In genomic region chr13:63524608-63525570, GRCm38 (mm10) we compare ENCODE assay signal across 9 mouse cellular contexts. TPM values are rescaled to one million over a fixed set of nuclear protein-coding genes. Genes with fewer than 3 reads are reported as not detected.
DNase-seq lines count a peak whose midpoint lies in the region; ATAC-seq and TF ChIP-seq lines count a peak whose summit lies in the region.
"Had no signal": no experiment of that assay in that cellular context is flagged by ENCODE, and none has a peak within 500 bp of the region (broad histone marks: within the 10 kb centered on the region; RNA-seq: fewer than 3 reads in every experiment).

No protein-coding gene starts in this region.

- no peak overlapping the region for H3K4me3 ChIP-seq in lung, postnatal 0 days (ENCODE audit: low read depth, low read length)
- H3K4me3 ChIP-seq in embryonic facial prominence, embryonic 10.5 days: no peak overlapping the region
- H3K4me3 ChIP-seq in hindbrain, postnatal 0 days (ENCODE audit: low read length): no peak overlapping the region
- H3K4me3 ChIP-seq in neural tube, embryonic 15.5 days (replicated peaks): no peak overlapping the region
- H3K4me3 ChIP-seq: heart, embryonic 15.5 days had no signal

- WGBS in lung, postnatal 0 days: 45% methylated on average over 25 of the region's 25 CpGs
- WGBS in embryonic facial prominence, embryonic 10.5 days: 66% methylated on average over 25 of the region's 25 CpGs
- 44% methylated on average over 25 of the region's 25 CpGs for WGBS in hindbrain, postnatal 0 days
- WGBS in neural tube, embryonic 15.5 days: 28% methylated on average over 25 of the region's 25 CpGs

- H3K4me1 ChIP-seq in lung, postnatal 0 days (ENCODE audit: insufficient read depth, low read depth, low read length): peaks cover 12% of the 10 kb centered on the region; the same call in 1 of the 2 replicates
- peaks cover 72% of the 10 kb centered on the region for H3K4me1 ChIP-seq in embryonic facial prominence, embryonic 10.5 days
- H3K4me1 ChIP-seq in hindbrain, postnatal 0 days (ENCODE audit: insufficient read depth, low read length): peaks cover 4% of the 10 kb centered on the region; the same call in 1 of the 2 replicates
- H3K4me1 ChIP-seq in neural tube, embryonic 15.5 days: peaks cover 51% of the 10 kb centered on the region

- H3K27me3 ChIP-seq in lung, postnatal 0 days (replicated peaks; ENCODE audit: insufficient read depth, low read length): no peaks in the 10 kb centered on the region
- H3K27me3 ChIP-seq in embryonic facial prominence, embryonic 10.5 days (replicated peaks; ENCODE audit: low read depth, poor library complexity, severe bottlenecking): no peaks in the 10 kb centered on the region
- no peaks in the 10 kb centered on the region for H3K27me3 ChIP-seq in hindbrain, postnatal 0 days (ENCODE audit: insufficient read depth, low read length)
- H3K27me3 ChIP-seq in neural tube, embryonic 15.5 days (replicated peaks): no peaks in the 10 kb centered on the region
- H3K27me3 ChIP-seq: heart, embryonic 15.5 days had no signal

- TF ChIP-seq EP300 in lung, postnatal 0 days (IDR thresholded peaks at IDR 0.05): no peak

- no peak for TF ChIP-seq CTCF in lung, postnatal 0 days (IDR thresholded peaks at IDR 0.05)
- TF ChIP-seq CTCF in hindbrain, postnatal 0 days (IDR thresholded peaks at IDR 0.05; ENCODE audit: low read depth): no peak

- H3K9me3 ChIP-seq in lung, postnatal 0 days (ENCODE audit: low read length): no peaks in the 10 kb centered on the region
- H3K9me3 ChIP-seq in embryonic facial prominence, embryonic 10.5 days: no peaks in the 10 kb centered on the region
- no peaks in the 10 kb centered on the region for H3K9me3 ChIP-seq in hindbrain, postnatal 0 days (ENCODE audit: low read length)
- no peaks in the 10 kb centered on the region for H3K9me3 ChIP-seq in neural tube, embryonic 15.5 days (replicated peaks)
- H3K9me3 ChIP-seq: heart, embryonic 15.5 days had no signal

- no peak overlapping the region for H3K27ac ChIP-seq in lung, postnatal 0 days (ENCODE audit: low read length)
- 0 out of 2 replicates have a peak overlapping the region, but pooled peaks have one; percentile 30 for H3K27ac ChIP-seq in embryonic facial prominence, embryonic 10.5 days (replicated peaks)
- H3K27ac ChIP-seq in hindbrain, postnatal 0 days: peak overlapping the region; percentile 37
- peak overlapping the region; percentile 61 for H3K27ac ChIP-seq in neural tube, embryonic 15.5 days (replicated peaks)
- H3K27ac ChIP-seq: heart, embryonic 15.5 days had no signal

- no peak overlapping the region for H3K9ac ChIP-seq in lung, postnatal 0 days (replicated peaks; ENCODE audit: low read depth)
- H3K9ac ChIP-seq in hindbrain, postnatal 0 days (replicated peaks; ENCODE audit: low read length): 0 out of 2 replicates have a peak overlapping the region, but pooled peaks have one; percentile 6
- no peak overlapping the region for H3K9ac ChIP-seq in neural tube, embryonic 15.5 days (replicated peaks)
- H3K9ac ChIP-seq: heart, embryonic 15.5 days had no signal

- H3K4me2 ChIP-seq in lung, postnatal 0 days (replicated peaks; ENCODE audit: low read depth, low read length): no peak overlapping the region
- H3K4me2 ChIP-seq in hindbrain, postnatal 0 days (ENCODE audit: low read depth, low read length): no peak overlapping the region
- H3K4me2 ChIP-seq in neural tube, embryonic 15.5 days: no peak overlapping the region
- H3K4me2 ChIP-seq: heart, embryonic 15.5 days had no signal

- H3K36me3 ChIP-seq in lung, postnatal 0 days (ENCODE audit: insufficient read depth, low read length): peaks cover 6% of the 10 kb centered on the region; the same call in 1 of the 2 replicates
- H3K36me3 ChIP-seq in embryonic facial prominence, embryonic 10.5 days (replicated peaks): peaks cover 99% of the 10 kb centered on the region
- peaks cover 23% of the 10 kb centered on the region for H3K36me3 ChIP-seq in hindbrain, postnatal 0 days (ENCODE audit: insufficient read depth, low read length)
- peaks cover 53% of the 10 kb centered on the region for H3K36me3 ChIP-seq in neural tube, embryonic 15.5 days

- DNase-seq in lung, postnatal 0 days (ENCODE audit: low spot score): peak; percentile 39
- no peak for DNase-seq in lung, postnatal 14 days
- no peak for DNase-seq in embryonic facial prominence, embryonic 10.5 days (ENCODE audit: low spot score)
- DNase-seq in hindbrain, postnatal 0 days (ENCODE audit: low spot score): peak; percentile 60
- DNase-seq in embryo, embryonic 11 days: no peak
- DNase-seq in adrenal gland, adult 2 months: no peak

- peak; percentile 18; the same call in 1 of the 2 replicates for ATAC-seq in lung, postnatal 0 days
- ATAC-seq in hindbrain, postnatal 0 days: peak; percentile 30; the same call in 1 of the 2 replicates
- 0 out of 2 replicates have a peak, but pooled peaks have one; percentile 16 for ATAC-seq in neural tube, embryonic 15.5 days (ENCODE audit: low FRiP score)
- ATAC-seq in granulocyte monocyte progenitor cell, adult 5-6 weeks (replicated peaks; ENCODE audit: poor library complexity, severe bottlenecking): no peak

RNA-seq across cellular contexts. Expression of gene Fancc, which starts 27.8 kb away (rescaled TPM):
- 26.0 and 37.6 TPM in 2 replicates for polyA plus RNA-seq in lung, postnatal 0 days (2015; fragmentation: Nextera tagmentation; extraction: Ambion mirVana)
- 22.9 and 25.3 TPM in 2 replicates for polyA plus RNA-seq in embryonic facial prominence, embryonic 10.5 days (2016; fragmentation: Nextera tagmentation; extraction: Ambion mirVana)
- 17.7 and 25.9 TPM in 2 replicates for total RNA-seq in hindbrain, postnatal 0 days (2014; rRNA removed)
- polyA plus RNA-seq in hindbrain, postnatal 0 days (2015; fragmentation: Nextera tagmentation; extraction: Ambion mirVana): 11.4 and 11.9 TPM in 2 replicates
- polyA plus RNA-seq in neural tube, embryonic 15.5 days (2015; fragmentation: Nextera tagmentation; extraction: Ambion mirVana): 12.8 and 14.4 TPM in 2 replicates
- total RNA-seq in granulocyte monocyte progenitor cell, adult 5-6 weeks (2014; fragmentation: Nextera tagmentation): 11.3 and 14.5 TPM in 2 replicates
- total RNA-seq in granulocyte monocyte progenitor cell, adult 5-6 weeks (2017): 10.0 and 11.9 TPM in 2 replicates
- 10 to 100 TPM in 1 of 2 experiments, 1 to 10 TPM in 1; 7.5 to 10.0 TPM for total RNA-seq in adrenal gland, adult 2 months (2021)
- polyA plus RNA-seq in adrenal gland, adult 2 months (2012; rRNA removed): 8.1 and 9.2 TPM in 2 replicates

RNA-seq across cellular contexts. Expression of gene Ptch1, which starts 48.5 kb away (rescaled TPM):
- 15.2 and 21.3 TPM in 2 replicates for polyA plus RNA-seq in lung, postnatal 0 days (2015; fragmentation: Nextera tagmentation; extraction: Ambion mirVana)
- 33.0 and 33.5 TPM in 2 replicates for polyA plus RNA-seq in embryonic facial prominence, embryonic 10.5 days (2016; fragmentation: Nextera tagmentation; extraction: Ambion mirVana)
- 39.0 and 58.4 TPM in 2 replicates for total RNA-seq in hindbrain, postnatal 0 days (2014; rRNA removed)
- polyA plus RNA-seq in hindbrain, postnatal 0 days (2015; fragmentation: Nextera tagmentation; extraction: Ambion mirVana): 9.6 and 10.4 TPM in 2 replicates
- 16.9 and 17.5 TPM in 2 replicates for polyA plus RNA-seq in neural tube, embryonic 15.5 days (2015; fragmentation: Nextera tagmentation; extraction: Ambion mirVana)
- total RNA-seq in granulocyte monocyte progenitor cell, adult 5-6 weeks (2014; fragmentation: Nextera tagmentation): 9.1 and 14.0 TPM in 2 replicates
- total RNA-seq in granulocyte monocyte progenitor cell, adult 5-6 weeks (2017): 6.6 and 7.7 TPM in 2 replicates
- total RNA-seq in adrenal gland, adult 2 months (2021): 10 to 100 TPM; 30.8 to 57.5 TPM
- polyA plus RNA-seq in adrenal gland, adult 2 months (2012; rRNA removed): 46.7 and 50.1 TPM in 2 replicates

Comparison
In these comparisons a context has a peak if more than half of its experiments do, and no peak if none do; other contexts are left out.
1. DNase-seq: peak in lung, postnatal 0 days (single experiment) and hindbrain, postnatal 0 days (single experiment); none in lung, postnatal 14 days (single experiment), embryonic facial prominence, embryonic 10.5 days (single experiment), embryo, embryonic 11 days (single experiment) and adrenal gland, adult 2 months (single experiment).